Mouse (Mus musculus) megakaryocyte progenitor cell, adult 5-6 weeks (primary cell): ENCODE data around the gene Dnmt3a. TPM values are rescaled to one million over a fixed set of nuclear protein-coding genes. Genes with fewer than 3 reads are reported as not detected.
A peak's percentile ranks its signal among the peaks of the same experiment; 100 is the strongest.

Experiments used
- ATAC-seq: replicated peaks from 2 replicates; pipeline ENCODE4 v1.8.0; 2016; ENCODE audit warnings: mild to moderate bottlenecking, moderate TSS enrichment, inconsistent platforms; ENCODE audit not compliant: poor library complexity
- total RNA-seq, 2 experiments: library from RNA; stranded (forward) in 1 of 2; stranded (reverse) in 1 of 2; fragments of 157-497, 149-512 nt in 1 of 2; fragments of 200-1000 nt in 1 of 2; gene quantifications; 2 replicates each; pipeline versions ENCODE4 v1.2.3 to v1.2.4; 2015 to 2017

The Dnmt3a gene
- total RNA-seq (2015) (12.1 and 19.4 TPM in 2 replicates), total RNA-seq (2017) (20.4 and 21.8 TPM in 2 replicates)

GRCm38 (mm10) chr12:3805852-3806251, at the start of gene Dnmt3a:
Gene Dnmt3a (plus strand): TSS chr12:3806007.
- ATAC-seq = no peak

- no peak for ATAC-seq
Measured at GRCm38 (mm10) chr12:3756216-3756615, 49.6 kb upstream of the Dnmt3a start.

GRCm38 (mm10) chr12:3758127-3758526, 47.7 kb upstream of the Dnmt3a start:
- no peak for ATAC-seq

- ATAC-seq = peak; percentile 99
Measured at GRCm38 (mm10) chr12:3759419-3759818, 46.4 kb upstream of the Dnmt3a start.

GRCm38 (mm10) chr12:3760876-3761590, 44.8 kb upstream of the Dnmt3a start:
- no peak for ATAC-seq

GRCm38 (mm10) chr12:3761591-3762295, 44.1 kb upstream of the Dnmt3a start:
- no peak for ATAC-seq

- no peak for ATAC-seq
Measured at GRCm38 (mm10) chr12:3764191-3764804, 41.5 kb upstream of the Dnmt3a start.

GRCm38 (mm10) chr12:3767360-3767759, 38.4 kb upstream of the Dnmt3a start:
- ATAC-seq = no peak

- no peak for ATAC-seq
Measured at GRCm38 (mm10) chr12:3768391-3768790, 37.4 kb upstream of the Dnmt3a start.

GRCm38 (mm10) chr12:3770546-3770945, 35.3 kb upstream of the Dnmt3a start:
- ATAC-seq = no peak

GRCm38 (mm10) chr12:3771080-3771479, 34.7 kb upstream of the Dnmt3a start:
- peak; percentile 71 for ATAC-seq

- no peak for ATAC-seq
Measured at GRCm38 (mm10) chr12:3773643-3774042, 32.2 kb upstream of the Dnmt3a start.

- peak; percentile 47; the same call in 1 of the 2 replicates for ATAC-seq
Measured at GRCm38 (mm10) chr12:3776015-3776414, 29.8 kb upstream of the Dnmt3a start.

GRCm38 (mm10) chr12:3777682-3778081, 28.1 kb upstream of the Dnmt3a start:
- no peak for ATAC-seq

GRCm38 (mm10) chr12:3778286-3778685, 27.5 kb upstream of the Dnmt3a start:
- ATAC-seq = no peak

GRCm38 (mm10) chr12:3779639-3780038, 26.2 kb upstream of the Dnmt3a start:
- no peak for ATAC-seq

- ATAC-seq = peak; percentile 71
Measured at GRCm38 (mm10) chr12:3780405-3780891, 25.4 kb upstream of the Dnmt3a start.

- ATAC-seq = no peak
Measured at GRCm38 (mm10) chr12:3780931-3781471, 24.8 kb upstream of the Dnmt3a start.

GRCm38 (mm10) chr12:3781482-3781881, 24.3 kb upstream of the Dnmt3a start:
- peak; percentile 97 for ATAC-seq

GRCm38 (mm10) chr12:3783196-3783825, 22.5 kb upstream of the Dnmt3a start:
- no peak for ATAC-seq

GRCm38 (mm10) chr12:3784258-3784657, 21.5 kb upstream of the Dnmt3a start:
- no peak for ATAC-seq
